In the genomic region with DNA sequence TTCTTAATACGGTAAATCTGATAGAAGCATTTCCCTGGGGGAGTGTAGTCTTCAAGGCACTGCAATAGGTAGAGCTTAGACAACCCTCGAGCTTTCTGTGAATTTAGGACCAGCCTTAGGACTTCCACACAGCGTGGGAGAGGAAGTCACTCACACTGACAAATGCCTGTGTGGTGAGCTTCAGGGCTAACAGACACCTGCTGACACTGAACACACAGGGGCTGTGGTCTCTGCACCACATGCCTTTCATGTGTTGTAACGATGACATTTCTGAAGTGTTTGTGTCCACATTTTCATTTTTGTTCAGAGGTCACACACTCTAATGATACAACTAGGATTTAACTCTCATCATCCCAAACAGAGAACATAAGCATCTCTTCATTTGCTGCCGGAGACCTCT, we compare ENCODE assay signal across 30 mouse cellular contexts.
DNase-seq lines count a peak whose midpoint lies in the region; ATAC-seq and TF ChIP-seq lines count a peak whose summit lies in the region.
"Had no signal": no experiment of that assay in that cellular context is flagged by ENCODE, and none has a peak within 500 bp of the region (broad histone marks: within the 10 kb centered on the region; RNA-seq: fewer than 3 reads in every experiment).

No protein-coding gene starts in this region.

- 85% methylated on average over 5 of the region's 5 CpGs for WGBS in heart, adult 2 months

- no peaks in the 10 kb centered on the region for H3K27me3 ChIP-seq in C2C12 (ENCODE audit: control insufficient read depth, insufficient read depth, insufficient read length)
- no peaks in the 10 kb centered on the region for H3K27me3 ChIP-seq in heart, adult 2 months (ENCODE audit: control insufficient read depth, insufficient read depth, low read length)
- H3K27me3 ChIP-seq: forebrain, embryonic 13.5 days; heart, embryonic 12.5 days; hindbrain, embryonic 15.5 days; limb, embryonic 12.5 days; liver, embryonic 15.5 days; stomach, embryonic 15.5 days had no signal

- no peaks in the 10 kb centered on the region for H3K36me3 ChIP-seq in C2C12 (ENCODE audit: control insufficient read depth, insufficient read depth)
- no peaks in the 10 kb centered on the region for H3K36me3 ChIP-seq in heart, adult 2 months (ENCODE audit: control insufficient read depth, insufficient read depth, low read length)
- H3K36me3 ChIP-seq: heart, embryonic 12.5 days; limb, embryonic 12.5 days; liver, embryonic 15.5 days; stomach, embryonic 15.5 days had no signal

- H3K9ac ChIP-seq in heart, adult 2 months (ENCODE audit: low read depth, low read length) = no peak overlapping the region
- H3K9ac ChIP-seq: forebrain, embryonic 13.5 days; heart, embryonic 12.5 days; hindbrain, embryonic 15.5 days; limb, embryonic 12.5 days; liver, embryonic 15.5 days; lung, embryonic 14.5 days; stomach, embryonic 15.5 days had no signal

- H3K79me2 ChIP-seq in C2C12 (ENCODE audit: control insufficient read depth, insufficient read depth) = no peaks in the 10 kb centered on the region
- no peaks in the 10 kb centered on the region for H3K79me2 ChIP-seq in heart, adult 2 months (replicated peaks; ENCODE audit: control insufficient read depth, insufficient read depth, low read length)

- H3K27ac ChIP-seq in heart, adult 2 months = no peak overlapping the region
- H3K27ac ChIP-seq: forebrain, embryonic 13.5 days; hindbrain, embryonic 10.5 days; hindbrain, embryonic 15.5 days; kidney, postnatal 0 days; limb, embryonic 12.5 days; liver, embryonic 15.5 days; stomach, embryonic 15.5 days had no signal

- ATAC-seq in granulocyte monocyte progenitor cell, adult 5-6 weeks (replicated peaks; ENCODE audit: poor library complexity, severe bottlenecking) = peak; percentile 50
- ATAC-seq: CD4-positive, CD25-positive, alpha-beta regulatory T cell, adult 4 months; forebrain, embryonic 13.5 days had no signal

- TF ChIP-seq POLR2A in heart, adult 2 months (IDR thresholded peaks at IDR 0.05; ENCODE audit: insufficient read depth, low read depth, low read length) = no peak

- H3K4me3 ChIP-seq in C2C12 (ENCODE audit: insufficient read depth, poor library complexity, severe bottlenecking) = no peak overlapping the region
- no peak overlapping the region for H3K4me3 ChIP-seq in heart, adult 2 months
- H3K4me3 ChIP-seq: forebrain, embryonic 13.5 days; heart, embryonic 12.5 days; hindbrain, embryonic 10.5 days; hindbrain, embryonic 15.5 days; limb, embryonic 12.5 days; liver, embryonic 15.5 days; megakaryocyte, embryonic 14.5 days; stomach, embryonic 15.5 days had no signal

- no peak for TF ChIP-seq CTCF in C2C12 (IDR thresholded peaks at IDR 0.05; ENCODE audit: control insufficient read depth, insufficient read depth, insufficient read length)
- TF ChIP-seq CTCF in heart, adult 2 months (IDR thresholded peaks at IDR 0.05) = no peak

- no peak for TF ChIP-seq EP300 in heart, adult 2 months (IDR thresholded peaks at IDR 0.05; ENCODE audit: insufficient read depth, low read depth, low read length)

- H3ac ChIP-seq in C2C12 (ENCODE audit: control insufficient read depth, insufficient read length, low read depth) = no peak overlapping the region

- H3K4me1 ChIP-seq in heart, adult 2 months (ENCODE audit: control insufficient read depth, insufficient read depth, low read length) = no peaks in the 10 kb centered on the region
- H3K4me1 ChIP-seq: heart, embryonic 12.5 days; hindbrain, embryonic 10.5 days; hindbrain, embryonic 15.5 days; limb, embryonic 12.5 days; liver, embryonic 15.5 days had no signal

- DNase-seq in thymus, adult 18-20 months = peak; percentile 12 to 32
- DNase-seq in thymus, postnatal 25 days = peak; percentile 44
- no peak for DNase-seq in cerebellum, postnatal 4 days (ENCODE audit: low spot score in 2 of 2)
- no peak for DNase-seq in left cerebral cortex, adult 18-20 months (ENCODE audit: low spot score in 2 of 2)
- DNase-seq in heart, adult 2 months = no peak
- DNase-seq: adrenal gland, postnatal 25 days; cerebellum, adult 11-12 months; cerebellum, adult 9-11 months; gastrocnemius, postnatal 14 days; heart, adult 18-20 months; heart, postnatal 10 days; kidney, adult 8-10 months; kidney, postnatal 4 days; layer of hippocampus, postnatal 36 days; lung, embryonic 14.5 days; lung, postnatal 14 days; midbrain, embryonic 14.5 days; right cerebral cortex, postnatal 25 days had no signal

- intact Hi-C loops in heart, adult 2 months (cut with DNase I) = no loop called here

- no peaks in the 10 kb centered on the region for H3K79me3 ChIP-seq in C2C12 (ENCODE audit: low read depth)

TF ChIP-seq in C2C12, 6 proteins besides CTCF, POLR2A, EP300 and RAD21:
- no peak for TF ChIP-seq CEBPB (IDR thresholded peaks at IDR 0.05; ENCODE audit: low read depth)
- TF ChIP-seq FOSL1 (IDR thresholded peaks at IDR 0.05; ENCODE audit: insufficient read depth, low read length, poor library complexity, severe bottlenecking) = no peak
- peak; percentile 22 for TF ChIP-seq MYOD1 (IDR thresholded peaks at IDR 0.05; ENCODE audit: control insufficient read depth, insufficient read length, low read depth)

Comparison
In these comparisons a context has a peak if more than half of its experiments do, and no peak if none do; other contexts are left out.
1. DNase-seq: peak in thymus, adult 18-20 months (2 of 2) and thymus, postnatal 25 days (single experiment); none in cerebellum, postnatal 4 days (0 of 2), left cerebral cortex, adult 18-20 months (0 of 2) and heart, adult 2 months (0 of 2).